Mouse (Mus musculus): Measurements from ENCODE around the gene Akap7.

GRCm38 (mm10) chr10:25299031-25299529 lies 8.6 kb downstream of the Akap7 start:
- TF ChIP-seq CTCF (IDR thresholded peaks at IDR 0.05; ENCODE audit: extremely low read depth, insufficient read length, insufficient replicate concordance, low read depth, low read length) = no peak
- TF ChIP-seq POLR2A (IDR thresholded peaks at IDR 0.05; ENCODE audit: low read depth, low read length) = no peak
